In genomic region chr2:166906523-166907182, GRCm38 (mm10) we compare ENCODE assay signal across 8 mouse cellular contexts. TPM values are rescaled to one million over a fixed set of nuclear protein-coding genes. Genes with fewer than 3 reads are reported as not detected.
DNase-seq lines count a peak whose midpoint lies in the region; ATAC-seq and TF ChIP-seq lines count a peak whose summit lies in the region.

No protein-coding gene starts in this region.

- H3K36me3 ChIP-seq in MEL (ENCODE audit: control insufficient read depth in 1 of 2, insufficient read depth in 2 of 2, low read length in 2 of 2) = peaks cover 9 to 11% of the 10 kb centered on the region in 2 experiments
- H3K36me3 ChIP-seq in intestine, embryonic 14.5 days (ENCODE audit: control insufficient read depth, insufficient read depth, low read length) = peaks cover 7% of the 10 kb centered on the region; the same call in 1 of the 2 replicates
- H3K36me3 ChIP-seq in stomach, embryonic 14.5 days (ENCODE audit: control insufficient read depth, insufficient read depth, low read length) = peaks cover 5% of the 10 kb centered on the region; the same call in 1 of the 2 replicates

- H3K4me1 ChIP-seq in MEL (ENCODE audit: control insufficient read depth in 1 of 2, insufficient read depth in 2 of 2, low read length in 2 of 2) = peaks cover 5 to 14% of the 10 kb centered on the region in 2 experiments
- peaks cover 7% of the 10 kb centered on the region for H3K4me1 ChIP-seq in intestine, embryonic 14.5 days (replicated peaks; ENCODE audit: control insufficient read depth, insufficient read depth, low read length)
- H3K4me1 ChIP-seq in stomach, embryonic 14.5 days (ENCODE audit: control insufficient read depth, insufficient read depth, low read length) = peaks cover 8% of the 10 kb centered on the region

- H3K9me3 ChIP-seq in MEL (replicated peaks; ENCODE audit: insufficient read depth, low read length) = no peaks in the 10 kb centered on the region
- no peaks in the 10 kb centered on the region for H3K9me3 ChIP-seq in intestine, embryonic 14.5 days (ENCODE audit: control insufficient read depth, low read length)
- H3K9me3 ChIP-seq in stomach, embryonic 14.5 days (ENCODE audit: control insufficient read depth, low read depth, low read length) = no peaks in the 10 kb centered on the region

- H3K4me3 ChIP-seq in MEL (ENCODE audit: control insufficient read depth in 1 of 2, insufficient read depth in 1 of 2, low read depth in 2 of 2, low read length in 2 of 2) = peak overlapping the region; percentile 79 to 89
- H3K4me3 ChIP-seq in intestine, embryonic 14.5 days (ENCODE audit: low read depth, low read length) = peak overlapping the region; percentile 95
- peak overlapping the region; percentile 74 for H3K4me3 ChIP-seq in stomach, embryonic 14.5 days (ENCODE audit: low read depth, low read length)

- H3K4me2 ChIP-seq in intestine, embryonic 14.5 days (ENCODE audit: low read length) = peak overlapping the region; percentile 80
- H3K4me2 ChIP-seq in stomach, embryonic 14.5 days (replicated peaks; ENCODE audit: low read depth, low read length) = peak overlapping the region; percentile 80

- H3K79me2 ChIP-seq in MEL (ENCODE audit: control insufficient read depth, insufficient read depth, low read length, poor library complexity) = peaks cover 51% of the 10 kb centered on the region

- no peak for TF ChIP-seq CTCF in MEL (IDR thresholded peaks at IDR 0.05 in 2 of 3, conservative IDR thresholded peaks at IDR 0.05 in 1 of 3; ENCODE audit: control insufficient read depth in 1 of 3, insufficient read depth in 1 of 3, low read depth in 2 of 3, low read length in 3 of 3, poor library complexity in 1 of 3, severe bottlenecking in 1 of 3)

- WGBS in intestine, embryonic 14.5 days = under 1% methylated on average over 28 of the region's 28 CpGs
- under 1% methylated on average over 28 of the region's 28 CpGs for WGBS in stomach, embryonic 14.5 days

- TF ChIP-seq POLR2A in MEL (IDR thresholded peaks at IDR 0.05; ENCODE audit: control insufficient read depth in 1 of 2, insufficient read depth in 1 of 2, low read depth in 1 of 2, low read length in 2 of 2, poor library complexity in 1 of 2) = no peak

- TF ChIP-seq RAD21 in MEL (IDR thresholded peaks at IDR 0.05; ENCODE audit: low read depth, low read length) = no peak

- ATAC-seq in intestine, embryonic 14.5 days (replicated peaks; ENCODE audit: low FRiP score, low TSS enrichment, low read depth) = peak; percentile 7; the same call in 1 of the 2 replicates
- peak; percentile 31; the same call in 1 of the 2 replicates for ATAC-seq in stomach, embryonic 14.5 days (ENCODE audit: insufficient number of reproducible peaks, insufficient read depth, low FRiP score, low read depth)

- H3K9ac ChIP-seq in MEL (ENCODE audit: control insufficient read depth, low read depth, low read length, poor library complexity, severe bottlenecking) = peak overlapping the region; percentile 88
- H3K9ac ChIP-seq in intestine, embryonic 14.5 days (ENCODE audit: low read length) = peak overlapping the region; percentile 90
- H3K9ac ChIP-seq in stomach, embryonic 14.5 days (replicated peaks; ENCODE audit: low read depth, low read length) = peak overlapping the region; percentile 88

- peak overlapping the region; percentile 59 for H3K27ac ChIP-seq in MEL (ENCODE audit: control insufficient read depth, low read depth, low read length)
- peak overlapping the region; percentile 98 for H3K27ac ChIP-seq in intestine, embryonic 14.5 days (ENCODE audit: low read depth)
- peak overlapping the region; percentile 98 for H3K27ac ChIP-seq in stomach, embryonic 14.5 days (ENCODE audit: low read length)

- H3K27me3 ChIP-seq in MEL (ENCODE audit: control insufficient read depth in 1 of 2, insufficient read depth in 2 of 2, low read length in 2 of 2) = no peaks in the 10 kb centered on the region
- no peaks in the 10 kb centered on the region for H3K27me3 ChIP-seq in intestine, embryonic 14.5 days (replicated peaks; ENCODE audit: control insufficient read depth, insufficient read depth, low read length)
- H3K27me3 ChIP-seq in stomach, embryonic 14.5 days (ENCODE audit: control insufficient read depth, insufficient read depth, low read length) = no peaks in the 10 kb centered on the region

- no peak for TF ChIP-seq EP300 in MEL (IDR thresholded peaks at IDR 0.05; ENCODE audit: low read depth in 1 of 2, low read length in 2 of 2)

- peak; percentile 21 for DNase-seq in kidney, adult 18-20 months
- DNase-seq in kidney, postnatal 36 days = no peak
- peak; percentile 67 for DNase-seq in MEL (ENCODE audit: low read depth, low spot score)
- peak; percentile 11 for DNase-seq in fibroblast of lung, adult 2 months (ENCODE audit: low read depth)
- no peak for DNase-seq in intestine, embryonic 14.5 days (ENCODE audit: low spot score)
- DNase-seq in lung, postnatal 25 days (ENCODE audit: low spot score) = peak; percentile 10
- no peak for DNase-seq in ovary, adult 18-20 months (ENCODE audit: low spot score)

TF ChIP-seq in MEL, 35 proteins besides CTCF, POLR2A, EP300 and RAD21:
- TF ChIP-seq MEF2A (IDR thresholded peaks at IDR 0.05; ENCODE audit: extremely low read depth, insufficient replicate concordance, low read depth, low read length, poor library complexity, severe bottlenecking) (no peak), ZC3H11A (IDR thresholded peaks at IDR 0.05; ENCODE audit: low read depth, low read length) (no peak), MXI1 (IDR thresholded peaks at IDR 0.05; ENCODE audit: low read depth, low read length) (peak; percentile 22; the same call in 1 of the 2 replicates), MYB (IDR thresholded peaks at IDR 0.05; ENCODE audit: low read depth, low read length) (no peak), MAFK (IDR thresholded peaks at IDR 0.05; ENCODE audit: borderline replicate concordance, low read depth, low read length) (no peak), TBP (IDR thresholded peaks at IDR 0.05; ENCODE audit: low read depth, low read length) (no peak), E2F4 (IDR thresholded peaks at IDR 0.05; ENCODE audit: borderline replicate concordance, low read depth, low read length) (peak; percentile 26; the same call in 1 of the 2 replicates), MAZ (IDR thresholded peaks at IDR 0.05; ENCODE audit: low read depth, low read length) (no peak), ZMIZ1 (IDR thresholded peaks at IDR 0.05; ENCODE audit: low read depth, low read length) (no peak), TAL1 (IDR thresholded peaks at IDR 0.05; ENCODE audit: low read length) (no peak), UBTF (IDR thresholded peaks at IDR 0.05; ENCODE audit: borderline replicate concordance, insufficient read depth, low read depth, low read length) (no peak), GABPA (IDR thresholded peaks at IDR 0.05; ENCODE audit: low read depth, low read length) (no peak), JUND (IDR thresholded peaks at IDR 0.05; ENCODE audit: low read depth, low read length) (no peak), HCFC1 (IDR thresholded peaks at IDR 0.05; ENCODE audit: low read depth, low read length) (no peak), TCF12 (IDR thresholded peaks at IDR 0.05; ENCODE audit: low read depth, low read length) (no peak), MAX (IDR thresholded peaks at IDR 0.05; ENCODE audit: low read length) (peak; percentile 24; the same call in 1 of the 2 replicates), ETS1 (IDR thresholded peaks at IDR 0.05; ENCODE audit: low read depth, low read length) (no peak), SMC3 (IDR thresholded peaks at IDR 0.05; ENCODE audit: low read depth, low read length) (no peak), NELFE (IDR thresholded peaks at IDR 0.05; ENCODE audit: low read depth, low read length) (no peak), RCOR1 (IDR thresholded peaks at IDR 0.05; ENCODE audit: low read depth, low read length) (no peak), USF2 (IDR thresholded peaks at IDR 0.05; ENCODE audit: borderline replicate concordance in 1 of 2, insufficient read depth in 1 of 2, low read depth in 1 of 2, low read length in 2 of 2) (no peak), USF1 (IDR thresholded peaks at IDR 0.05; ENCODE audit: low read depth, low read length) (0 out of 2 replicates have a peak, but pooled peaks have one; percentile 12), POLR2AphosphoS2 (IDR thresholded peaks at IDR 0.05; ENCODE audit: low read length) (no peak), CHD1 (IDR thresholded peaks at IDR 0.05; ENCODE audit: low read depth, low read length) (no peak), ELF1 (IDR thresholded peaks at IDR 0.05; ENCODE audit: low read depth, low read length) (no peak), ZNF384 (IDR thresholded peaks at IDR 0.05; ENCODE audit: low read depth, low read length) (no peak), KAT2A (conservative IDR thresholded peaks at IDR 0.05; ENCODE audit: low read depth, low read length) (no peak), MYC (IDR thresholded peaks at IDR 0.05; ENCODE audit: low read depth, low read length) (0 out of 2 replicates have a peak, but pooled peaks have one; percentile 56), NRF1 (IDR thresholded peaks at IDR 0.05; ENCODE audit: insufficient read depth, low read depth, low read length, poor library complexity, severe bottlenecking) (no peak), CHD2 (IDR thresholded peaks at IDR 0.05; ENCODE audit: low read length) (no peak), ZKSCAN1 (IDR thresholded peaks at IDR 0.05; ENCODE audit: low read depth, low read length) (no peak), BHLHE40 (IDR thresholded peaks at IDR 0.05; ENCODE audit: borderline replicate concordance, low read depth, low read length) (no peak), POLR2AphosphoS5 (IDR thresholded peaks at IDR 0.05; ENCODE audit: borderline replicate concordance, low read depth, low read length) (no peak), GATA1 (IDR thresholded peaks at IDR 0.05; ENCODE audit: low read depth, low read length) (no peak), SIN3A (IDR thresholded peaks at IDR 0.05; ENCODE audit: low read length) (peak; percentile 32)

RNA-seq across cellular contexts. Expression of gene Cse1l, which starts 0.8 kb away (rescaled TPM):
- total RNA-seq in MEL (2012; rRNA removed) = 93.3 and 99.9 TPM in 2 replicates
- 100 to 1,000 TPM in 1 of 2 experiments, 10 to 100 TPM in 1; 87.0 to 133 TPM for polyA plus RNA-seq in MEL (2012; ENCODE audit: insufficient read depth in 1 of 2, insufficient read length in 2 of 2, low read depth in 1 of 2, low replicate concordance in 2 of 2, missing spikeins in 1 of 2)
- polyA plus RNA-seq in intestine, embryonic 14.5 days (2014; fragmentation: Nextera tagmentation; extraction: Ambion mirVana) = 131 and 145 TPM in 2 replicates
- 139 TPM in 2 replicates for polyA plus RNA-seq in stomach, embryonic 14.5 days (2014; fragmentation: Nextera tagmentation; extraction: Ambion mirVana)

Comparison
In these comparisons a context has a peak if more than half of its experiments do, and no peak if none do; other contexts are left out.
1. DNase-seq: peak in kidney, adult 18-20 months (single experiment), MEL (single experiment), fibroblast of lung, adult 2 months (single experiment) and lung, postnatal 25 days (single experiment); none in kidney, postnatal 36 days (0 of 2), intestine, embryonic 14.5 days (single experiment) and ovary, adult 18-20 months (single experiment).
2. Peak in every context shown above with its lines, with median percentiles within 50 percentile points of each other: H3K27ac ChIP-seq, H3K4me3 ChIP-seq and H3K9ac ChIP-seq.